Mouse (Mus musculus): ENCODE results near the gene Nbea. TPM values are rescaled to one million over a fixed set of nuclear protein-coding genes. Genes with fewer than 3 reads are reported as not detected.

Gene Nbea
- polyA plus RNA-seq, 1 experiment from 2014 or later, result 36.8 TPM

DNA sequence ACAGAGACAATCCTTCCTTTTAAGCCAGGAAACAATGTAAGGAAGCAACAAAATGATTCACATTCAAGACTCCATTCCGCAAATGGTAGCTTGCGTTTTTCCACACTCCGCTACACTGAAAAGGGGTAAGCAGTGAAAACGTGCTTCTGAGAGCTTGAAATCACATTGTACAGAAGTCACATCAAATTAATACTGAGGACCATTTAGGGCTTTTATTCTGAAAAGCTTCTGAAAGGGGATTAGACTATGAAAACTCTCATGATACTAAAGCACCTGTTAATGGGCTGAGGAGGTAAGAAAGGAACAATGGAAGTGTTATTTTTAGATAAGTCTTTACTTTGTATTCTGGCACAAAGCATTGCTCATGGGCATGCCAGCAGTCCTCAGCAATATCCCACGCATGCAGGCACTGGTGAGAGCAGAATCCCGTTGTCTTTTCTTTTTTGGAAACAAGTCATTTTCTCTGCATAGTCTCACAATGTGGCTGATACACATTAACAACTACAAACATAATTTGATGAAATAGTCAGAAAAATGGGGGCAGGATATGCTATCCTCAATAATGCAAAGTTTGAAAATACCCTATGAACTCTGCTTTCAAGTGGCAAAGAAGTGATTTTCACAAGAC, 428.4 kb downstream of the Nbea start:
- H3K9me3 ChIP-seq (replicated peaks), result no peaks in the 10 kb centered on the region
- H3K27me3 ChIP-seq, result peaks cover 54% of the 10 kb centered on the region
- peaks cover 55% of the 10 kb centered on the region for H3K4me1 ChIP-seq
- H3K36me3 ChIP-seq (ENCODE audit: poor library complexity, severe bottlenecking), result no peaks in the 10 kb centered on the region
- no peak for ATAC-seq
- no peak overlapping the region for H3K4me3 ChIP-seq
- 9% methylated on average over 6 of the region's 6 CpGs for WGBS
- H3K27ac ChIP-seq, result no peak overlapping the region; the same call in 1 of the 2 replicates
- no peak overlapping the region for H3K9ac ChIP-seq
- no peak overlapping the region for H3K4me2 ChIP-seq

DNA sequence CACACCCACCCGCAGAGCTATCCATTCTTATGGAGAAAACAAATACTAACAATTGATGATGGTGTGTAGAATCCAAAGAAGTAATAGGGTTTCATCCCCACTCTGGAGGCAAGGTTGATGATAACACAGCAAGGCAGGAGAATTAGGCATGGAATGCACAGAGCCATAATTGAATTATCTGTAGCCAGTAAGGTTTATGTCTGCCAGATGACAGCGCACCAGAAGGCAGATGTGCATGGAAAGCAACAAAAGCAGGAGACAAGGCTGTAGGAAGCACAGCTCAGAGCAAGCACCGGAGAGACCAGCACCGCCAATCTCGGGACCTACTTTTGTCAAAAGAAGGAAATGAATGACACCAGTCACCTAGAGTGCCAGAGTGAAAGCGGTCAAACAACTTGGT, 429.6 kb downstream of the Nbea start:
- no peak overlapping the region for H3K9ac ChIP-seq
- no peaks in the 10 kb centered on the region for H3K9me3 ChIP-seq (replicated peaks)
- no peak overlapping the region for H3K4me3 ChIP-seq
- H3K4me2 ChIP-seq, result no peak overlapping the region
- WGBS, result 88% methylated on average over 6 of the region's 6 CpGs
- ATAC-seq, result no peak
- peaks cover 55% of the 10 kb centered on the region for H3K4me1 ChIP-seq
- no peaks in the 10 kb centered on the region for H3K36me3 ChIP-seq (ENCODE audit: poor library complexity, severe bottlenecking)
- H3K27me3 ChIP-seq, result peaks cover 55% of the 10 kb centered on the region
- H3K27ac ChIP-seq, result no peak overlapping the region

DNA sequence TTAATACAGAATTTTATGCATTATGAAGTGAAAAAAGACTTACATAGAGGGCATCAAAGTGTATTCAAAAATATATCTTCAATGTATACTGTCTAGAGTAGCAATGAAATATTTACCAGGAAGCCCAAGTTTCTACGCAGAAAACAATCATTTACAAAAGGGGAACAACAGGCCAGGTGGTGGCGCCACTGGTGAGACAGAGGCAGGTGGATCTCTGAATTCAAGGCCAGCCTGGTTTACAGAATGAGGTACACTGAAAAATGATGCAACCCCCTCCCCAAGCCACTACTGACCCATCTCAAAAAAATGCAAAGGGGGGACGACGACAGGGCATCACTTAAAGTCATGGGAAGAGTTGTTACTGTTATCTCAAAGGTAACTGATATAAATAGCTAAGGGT, 430.9 kb downstream of the Nbea start:
- Histone ChIP-seq H3K9ac (no peak overlapping the region), H3K9me3 (replicated peaks) (no peaks in the 10 kb centered on the region), H3K27ac (no peak overlapping the region), H3K4me2 (no peak overlapping the region), H3K27me3 (peaks cover 58% of the 10 kb centered on the region), H3K4me3 (no peak overlapping the region), H3K4me1 (peaks cover 51% of the 10 kb centered on the region), H3K36me3 (ENCODE audit: poor library complexity, severe bottlenecking) (no peaks in the 10 kb centered on the region)
- no peak for ATAC-seq
- 86% methylated on average over 4 of the region's 4 CpGs for WGBS

DNA sequence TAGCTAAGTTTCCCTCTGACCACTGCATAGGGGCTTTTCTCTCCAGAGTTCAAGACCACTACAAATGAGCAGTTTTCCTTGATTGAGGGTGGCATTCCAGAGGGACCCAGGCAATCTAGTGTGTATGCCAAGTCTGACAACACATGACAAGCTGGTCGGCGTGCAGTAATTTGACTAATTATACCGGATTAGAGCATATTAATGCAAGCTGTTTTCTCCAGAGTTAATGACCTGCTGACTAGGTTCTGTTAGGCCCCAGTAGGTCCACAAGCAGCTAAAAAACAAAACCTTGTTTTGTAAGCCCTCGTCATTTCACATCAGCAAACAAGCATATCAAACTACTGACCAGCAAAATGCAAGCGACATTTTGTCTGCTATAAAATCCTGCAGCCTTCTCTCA, 432.1 kb downstream of the Nbea start:
- Histone ChIP-seq H3K27me3 (peaks cover 69% of the 10 kb centered on the region), H3K27ac (no peak overlapping the region), H3K4me2 (no peak overlapping the region), H3K4me1 (peaks cover 40% of the 10 kb centered on the region), H3K9me3 (replicated peaks) (no peaks in the 10 kb centered on the region), H3K4me3 (no peak overlapping the region), H3K36me3 (ENCODE audit: poor library complexity, severe bottlenecking) (no peaks in the 10 kb centered on the region), H3K9ac (no peak overlapping the region)
- 13% methylated on average over 5 of the region's 5 CpGs for WGBS
- ATAC-seq, result peak; percentile 52

DNA sequence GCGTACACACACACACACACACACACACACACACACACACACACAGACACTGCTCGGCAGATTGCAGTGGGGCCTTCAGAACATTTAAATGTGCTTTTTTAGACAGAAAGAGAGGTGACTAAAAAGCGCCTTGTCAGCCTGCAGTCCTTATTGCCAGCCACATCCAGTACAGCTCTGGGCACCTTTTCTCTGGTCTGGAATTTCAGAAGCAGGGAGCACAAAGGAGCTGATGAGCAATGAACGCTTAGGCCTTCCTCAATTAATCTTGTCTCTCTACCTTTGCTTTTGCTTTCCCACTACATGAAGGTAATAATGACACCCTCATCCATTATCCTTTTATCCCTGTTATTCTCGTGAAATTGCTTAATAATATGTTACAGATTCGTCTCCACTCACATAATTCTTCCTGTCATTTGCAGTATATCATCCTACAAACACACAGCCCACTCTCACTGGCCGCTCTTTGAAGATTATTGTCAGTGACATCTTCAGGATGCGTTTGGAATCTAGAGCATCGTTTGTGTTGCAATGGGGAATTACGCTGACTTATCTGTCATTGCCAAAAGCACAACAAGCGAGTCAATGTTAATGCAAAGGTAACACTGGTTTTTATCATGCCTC, 432.9 kb downstream of the Nbea start:
- Histone ChIP-seq H3K27me3 (peaks cover 75% of the 10 kb centered on the region), H3K9ac (no peak overlapping the region), H3K4me3 (no peak overlapping the region), H3K4me1 (peaks cover 32% of the 10 kb centered on the region), H3K27ac (no peak overlapping the region), H3K36me3 (ENCODE audit: poor library complexity, severe bottlenecking) (no peaks in the 10 kb centered on the region), H3K4me2 (no peak overlapping the region), H3K9me3 (replicated peaks) (no peaks in the 10 kb centered on the region)
- WGBS, result 62% methylated on average over 11 of the region's 11 CpGs
- ATAC-seq, result 0 out of 2 replicates have a peak, but pooled peaks have one; percentile 14

DNA sequence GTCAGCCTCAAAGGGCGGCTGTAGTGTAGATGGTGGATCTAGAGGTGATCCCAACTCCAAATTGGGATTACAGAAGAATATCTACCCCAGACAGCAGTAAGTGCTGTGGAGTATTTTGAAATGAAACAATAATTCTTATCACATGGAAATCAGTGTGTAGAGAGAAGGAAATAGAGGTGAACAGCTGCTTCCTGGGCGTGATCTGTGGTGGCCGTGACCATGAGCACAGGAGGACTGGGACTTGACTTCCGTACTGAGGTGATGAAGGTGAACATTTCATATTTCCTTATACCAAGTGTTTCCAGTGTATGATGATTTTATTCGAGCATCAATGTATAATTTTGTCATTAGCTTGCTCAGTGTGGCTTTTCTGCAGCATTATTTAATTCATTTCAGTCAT, 439.6 kb downstream of the Nbea start:
- no peak overlapping the region for H3K27ac ChIP-seq

DNA sequence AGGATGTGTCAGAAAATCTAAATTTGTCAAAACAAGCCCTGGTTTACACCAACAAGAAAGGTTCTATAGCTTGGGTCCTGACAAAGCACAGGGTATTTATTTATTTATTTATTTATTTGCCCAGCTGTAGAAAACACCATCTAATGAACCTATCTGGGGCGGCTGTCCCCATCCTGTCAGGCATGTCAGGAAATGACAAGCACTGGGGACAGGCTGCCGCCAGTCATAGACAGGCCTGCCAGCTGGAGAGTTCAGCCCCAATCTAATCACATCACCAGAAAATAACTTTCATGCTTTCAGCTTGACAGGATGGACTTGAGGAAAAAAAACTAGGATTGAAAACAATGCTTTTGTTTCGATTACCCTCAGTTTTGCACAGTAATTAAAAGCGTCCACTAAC, 440.8 kb downstream of the Nbea start:
- WGBS, result 61% methylated on average over 4 of the region's 4 CpGs
- 0 out of 2 replicates have a peak, but pooled peaks have one; percentile 20 for ATAC-seq
- H3K9me3 ChIP-seq (replicated peaks), result no peaks in the 10 kb centered on the region
- no peak overlapping the region for H3K4me3 ChIP-seq
- H3K4me1 ChIP-seq, result peaks cover 15% of the 10 kb centered on the region
- H3K36me3 ChIP-seq (ENCODE audit: poor library complexity, severe bottlenecking), result no peaks in the 10 kb centered on the region
- H3K9ac ChIP-seq, result no peak overlapping the region
- H3K27me3 ChIP-seq, result peaks cover 23% of the 10 kb centered on the region
- H3K27ac ChIP-seq, result no peak overlapping the region
- H3K4me2 ChIP-seq, result no peak overlapping the region

More for the DNA sequence above, 439.6 kb downstream of the Nbea start:
- H3K36me3 ChIP-seq (ENCODE audit: poor library complexity, severe bottlenecking), result no peaks in the 10 kb centered on the region
- peaks cover 15% of the 10 kb centered on the region for H3K4me1 ChIP-seq
- no peak for ATAC-seq
- H3K27me3 ChIP-seq, result peaks cover 35% of the 10 kb centered on the region
- H3K4me3 ChIP-seq, result no peak overlapping the region
- no peak overlapping the region for H3K9ac ChIP-seq
- no peak overlapping the region for H3K4me2 ChIP-seq
- H3K9me3 ChIP-seq (replicated peaks), result no peaks in the 10 kb centered on the region
- 90% methylated on average over 5 of the region's 5 CpGs for WGBS

DNA sequence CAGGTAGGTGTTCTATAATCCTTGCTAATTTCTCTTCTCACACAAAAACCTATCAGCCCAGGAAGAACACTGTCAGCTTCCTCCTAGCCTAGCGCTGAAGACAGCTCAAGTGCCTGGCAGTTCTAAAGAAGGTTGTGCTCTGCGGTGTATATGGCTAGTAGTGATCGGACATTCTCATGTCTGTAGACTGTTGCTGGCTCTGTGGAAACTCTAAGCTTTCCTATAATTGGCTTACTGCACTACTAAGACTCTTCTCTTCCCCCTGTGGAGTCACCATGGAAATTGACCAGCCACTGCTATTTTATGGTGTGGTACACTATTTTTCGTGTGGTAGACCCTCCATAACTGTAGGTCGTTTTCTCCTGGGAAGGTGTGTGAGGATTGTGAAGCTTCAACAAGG, 441.3 kb downstream of the Nbea start:
- Histone ChIP-seq H3K9ac (no peak overlapping the region), H3K4me3 (no peak overlapping the region), H3K36me3 (ENCODE audit: poor library complexity, severe bottlenecking) (no peaks in the 10 kb centered on the region), H3K4me1 (peaks cover 15% of the 10 kb centered on the region), H3K27ac (no peak overlapping the region), H3K9me3 (replicated peaks) (no peaks in the 10 kb centered on the region), H3K4me2 (no peak overlapping the region), H3K27me3 (peaks cover 19% of the 10 kb centered on the region)
- peak; percentile 33; the same call in 1 of the 2 replicates for ATAC-seq
- 75% methylated on average over 5 of the region's 5 CpGs for WGBS

DNA sequence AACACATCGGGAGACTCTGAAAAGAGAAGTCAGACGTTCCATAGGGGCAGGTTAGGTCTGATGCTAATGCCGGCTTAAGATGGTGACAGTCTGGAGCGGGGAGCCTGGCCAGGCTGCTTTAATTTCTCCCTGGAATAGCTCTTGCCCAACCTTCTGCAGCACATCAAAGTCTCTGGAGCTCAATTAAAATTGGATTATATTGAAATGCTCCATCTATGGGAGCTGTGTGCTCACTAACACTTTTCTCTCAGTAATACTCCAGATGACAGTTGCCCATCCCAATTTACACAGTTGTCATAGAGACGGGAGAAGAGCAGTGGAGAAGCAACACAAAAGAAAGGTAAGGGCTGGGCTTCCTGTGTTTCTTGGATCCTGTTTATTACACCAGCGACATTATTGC, 442.1 kb downstream of the Nbea start:
- Histone ChIP-seq H3K4me2 (no peak overlapping the region), H3K27me3 (0 out of 2 replicates have a peak, but pooled peaks cover 12% of the 10 kb centered on the region), H3K27ac (no peak overlapping the region), H3K4me1 (peaks cover 15% of the 10 kb centered on the region), H3K4me3 (no peak overlapping the region), H3K36me3 (ENCODE audit: poor library complexity, severe bottlenecking) (no peaks in the 10 kb centered on the region), H3K9ac (no peak overlapping the region), H3K9me3 (replicated peaks) (no peaks in the 10 kb centered on the region)
- 21% methylated on average over 6 of the region's 6 CpGs for WGBS
- ATAC-seq, result peak; percentile 42; the same call in 1 of the 2 replicates

DNA sequence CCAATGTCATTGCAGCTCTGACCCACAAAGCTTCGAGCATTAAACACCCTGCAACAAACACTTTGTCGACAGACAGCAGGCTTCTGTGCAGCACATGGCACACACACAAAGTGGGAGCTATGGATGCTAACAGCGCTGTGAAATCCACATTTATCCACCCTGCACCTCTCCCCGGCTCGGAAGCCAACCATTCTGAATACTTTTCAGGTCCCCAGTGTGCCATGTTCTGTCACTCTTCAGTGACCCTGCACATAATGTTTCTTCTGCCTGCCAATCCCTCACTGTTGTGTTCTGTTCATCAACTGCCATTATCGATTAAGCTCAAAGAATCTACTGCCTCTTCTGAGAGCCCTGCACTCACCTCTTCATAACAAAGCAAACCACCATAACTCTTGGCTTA, 449.8 kb downstream of the Nbea start:
- no peaks in the 10 kb centered on the region for H3K27me3 ChIP-seq
- no peaks in the 10 kb centered on the region for H3K4me1 ChIP-seq
- WGBS, result 71% methylated on average over 6 of the region's 6 CpGs
- H3K4me3 ChIP-seq, result no peak overlapping the region
- H3K9ac ChIP-seq, result no peak overlapping the region
- no peaks in the 10 kb centered on the region for H3K36me3 ChIP-seq (ENCODE audit: poor library complexity, severe bottlenecking)
- no peak overlapping the region for H3K27ac ChIP-seq
- ATAC-seq, result no peak
- no peak overlapping the region for H3K4me2 ChIP-seq
- no peaks in the 10 kb centered on the region for H3K9me3 ChIP-seq (replicated peaks)

DNA sequence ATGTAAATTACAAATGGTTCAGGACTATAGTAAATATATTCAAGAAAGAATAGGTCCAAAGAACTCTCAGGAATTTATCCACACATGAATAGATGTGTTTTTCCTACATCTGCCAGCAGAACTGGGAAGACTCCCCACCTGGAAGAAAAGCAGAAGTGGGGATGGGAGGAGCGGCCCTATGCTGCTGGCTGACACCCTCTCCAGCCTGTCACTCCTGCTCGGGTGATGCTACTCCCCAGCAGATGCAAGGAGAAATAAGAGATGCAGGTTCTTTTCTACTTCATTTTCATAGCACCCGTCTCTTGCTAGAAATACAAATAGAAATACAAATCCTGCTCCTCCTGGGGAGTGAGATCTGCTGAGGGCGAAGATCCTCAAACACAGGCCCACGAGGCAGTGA, 453.0 kb downstream of the Nbea start:
- no peak overlapping the region for H3K27ac ChIP-seq
- no peak overlapping the region for H3K4me3 ChIP-seq
- no peaks in the 10 kb centered on the region for H3K36me3 ChIP-seq (ENCODE audit: poor library complexity, severe bottlenecking)
- WGBS, result 73% methylated on average over 5 of the region's 5 CpGs
- H3K27me3 ChIP-seq, result no peaks in the 10 kb centered on the region
- H3K9me3 ChIP-seq (replicated peaks), result no peaks in the 10 kb centered on the region
- no peak for ATAC-seq
- no peak overlapping the region for H3K4me2 ChIP-seq
- H3K4me1 ChIP-seq, result no peaks in the 10 kb centered on the region
- H3K9ac ChIP-seq, result no peak overlapping the region

DNA sequence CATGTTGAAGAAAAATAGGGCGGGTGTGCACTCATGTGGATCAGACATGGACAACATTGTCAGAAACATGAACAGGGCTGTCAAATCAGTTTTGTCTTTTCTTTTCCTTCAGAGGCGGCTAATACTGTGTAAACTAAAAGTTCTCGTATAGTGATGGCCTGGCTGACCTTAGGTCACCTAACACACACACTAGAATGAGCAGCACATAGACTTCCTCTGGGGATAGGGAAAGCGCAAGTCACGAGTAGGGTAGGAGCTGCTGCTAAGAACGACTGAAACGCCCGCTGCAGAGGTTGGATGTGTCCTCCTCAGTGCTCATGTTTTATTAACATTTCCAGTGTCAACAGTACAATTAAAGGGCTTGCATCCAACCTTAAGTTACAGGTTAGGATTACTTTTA, 453.4 kb downstream of the Nbea start:
- no peak overlapping the region for H3K9ac ChIP-seq
- no peak overlapping the region for H3K4me2 ChIP-seq
- H3K27ac ChIP-seq, result no peak overlapping the region
- 65% methylated on average over 8 of the region's 8 CpGs for WGBS
- no peaks in the 10 kb centered on the region for H3K36me3 ChIP-seq (ENCODE audit: poor library complexity, severe bottlenecking)
- no peaks in the 10 kb centered on the region for H3K27me3 ChIP-seq
- no peaks in the 10 kb centered on the region for H3K4me1 ChIP-seq
- H3K4me3 ChIP-seq, result no peak overlapping the region
- no peak for ATAC-seq
- H3K9me3 ChIP-seq (replicated peaks), result no peaks in the 10 kb centered on the region

DNA sequence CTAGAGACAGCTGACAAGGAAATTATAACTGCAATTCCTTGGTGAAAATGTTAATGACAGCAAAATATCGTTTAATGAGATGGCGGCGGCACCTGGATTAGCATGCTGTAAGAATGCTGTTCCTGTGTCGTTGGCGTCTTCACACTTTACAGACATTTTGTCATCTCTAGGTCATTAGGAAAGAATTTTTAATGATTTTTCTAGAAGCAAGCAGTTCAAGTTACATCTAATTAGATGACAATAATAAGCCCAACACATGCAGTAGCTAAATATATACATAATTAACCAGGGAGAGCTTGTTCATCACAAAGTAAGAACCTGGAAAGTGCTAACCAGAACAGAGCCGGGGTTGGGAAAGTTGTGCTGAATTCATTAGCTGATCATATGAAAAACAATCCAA, 469.2 kb downstream of the Nbea start:
- peak; percentile 75 for ATAC-seq

More for the DNA sequence above, 469.2 kb downstream of the Nbea start:
- Histone ChIP-seq H3K4me2 (no peak overlapping the region), H3K27ac (no peak overlapping the region), H3K4me1 (peaks cover 8% of the 10 kb centered on the region), H3K9ac (no peak overlapping the region), H3K27me3 (no peaks in the 10 kb centered on the region), H3K36me3 (ENCODE audit: poor library complexity, severe bottlenecking) (peaks cover 27% of the 10 kb centered on the region), H3K9me3 (replicated peaks) (no peaks in the 10 kb centered on the region), H3K4me3 (no peak overlapping the region)
- 42% methylated on average over 6 of the region's 6 CpGs for WGBS
